Mouse (Mus musculus) intestine, postnatal 0 days (tissue): ENCODE measurements around the gene Adcy3. TPM values are rescaled to one million over a fixed set of nuclear protein-coding genes. Genes with fewer than 3 reads are reported as not detected.

Experiments
- ATAC-seq: fragments of 200-750 bp; cut with Nextera tagmentation; 2 replicates; pipeline ENCODE4 v1.8.0; 2017; ENCODE audit warnings: mild to moderate bottlenecking, moderate TSS enrichment, moderate library complexity
- H3K27ac ChIP-seq: fragments of 300-500 bp; sonication (generic); 2 replicates; pipeline ENCODE4 v1.5.1; 2014; ENCODE audit warnings: mild to moderate bottlenecking, low read depth, low read length, moderate library complexity
- H3K27me3 ChIP-seq: fragments of 300-500 bp; sonication (generic); replicated peaks from 2 replicates; pipeline ENCODE4 v1.6.1; 2014; ENCODE audit warnings: low read length, mixed read lengths; ENCODE audit not compliant: control insufficient read depth, insufficient read depth
- H3K36me3 ChIP-seq: fragments of 300-500 bp; sonication (generic); 2 replicates; pipeline ENCODE4 v1.6.1; 2014; ENCODE audit warnings: mild to moderate bottlenecking, moderate library complexity; ENCODE audit not compliant: control insufficient read depth, insufficient read depth
- H3K4me1 ChIP-seq: fragments of 300-500 bp; sonication (generic); replicated peaks from 2 replicates; pipeline ENCODE4 v1.6.1; 2014; ENCODE audit warnings: antibody characterized with exemption, low read length, mixed read lengths; ENCODE audit not compliant: control insufficient read depth, insufficient read depth
- H3K4me2 ChIP-seq: fragments of 300-500 bp; sonication (generic); replicated peaks from 2 replicates; pipeline ENCODE4 v1.6.1; 2014; ENCODE audit warnings: low read depth, mild to moderate bottlenecking, moderate library complexity
- H3K4me3 ChIP-seq: fragments of 300-500 bp; sonication (generic); 2 replicates; pipeline ENCODE4 v1.5.1; 2014; ENCODE audit warnings: low read depth, low read length
- H3K9ac ChIP-seq: fragments of 300-500 bp; sonication (generic); 2 replicates; pipeline ENCODE4 v1.6.1; 2014; ENCODE audit warnings: mild to moderate bottlenecking, low read depth, low read length
- H3K9me3 ChIP-seq: fragments of 300-500 bp; sonication (generic); 2 replicates; pipeline ENCODE4 v1.6.1; 2016; ENCODE audit warnings: mixed run types; ENCODE audit not compliant: control insufficient read depth
- CTCF ChIP-seq: sonication (generic); IDR thresholded peaks from 2 replicates; pipeline ENCODE4 v1.5.1; 2016; ENCODE audit warnings: low read depth, mild to moderate bottlenecking, control low read depth, antibody characterized with exemption, moderate library complexity
- WGBS: fragments of 180-500 bp; shearing (Covaris S2); extraction: QIAGEN DNeasy Blood & Tissue Kit; methylation state at CpG from one replicate; pipeline ENCODE4 v1.1.7; 2014; 5-methylcytosine and 5-hydroxymethylcytosine counted together
- polyA plus RNA-seq: library from polyadenylated mRNA; unstranded; fragments of >200 nt; fragmentation: Nextera tagmentation; extraction: Ambion mirVana; gene quantifications from 2 replicates; pipeline ENCODE4 v1.2.1, GENCODE M21; 2015

The Adcy3 gene
- polyA plus RNA-seq: 7.5 and 8.1 TPM in 2 replicates

DNA sequence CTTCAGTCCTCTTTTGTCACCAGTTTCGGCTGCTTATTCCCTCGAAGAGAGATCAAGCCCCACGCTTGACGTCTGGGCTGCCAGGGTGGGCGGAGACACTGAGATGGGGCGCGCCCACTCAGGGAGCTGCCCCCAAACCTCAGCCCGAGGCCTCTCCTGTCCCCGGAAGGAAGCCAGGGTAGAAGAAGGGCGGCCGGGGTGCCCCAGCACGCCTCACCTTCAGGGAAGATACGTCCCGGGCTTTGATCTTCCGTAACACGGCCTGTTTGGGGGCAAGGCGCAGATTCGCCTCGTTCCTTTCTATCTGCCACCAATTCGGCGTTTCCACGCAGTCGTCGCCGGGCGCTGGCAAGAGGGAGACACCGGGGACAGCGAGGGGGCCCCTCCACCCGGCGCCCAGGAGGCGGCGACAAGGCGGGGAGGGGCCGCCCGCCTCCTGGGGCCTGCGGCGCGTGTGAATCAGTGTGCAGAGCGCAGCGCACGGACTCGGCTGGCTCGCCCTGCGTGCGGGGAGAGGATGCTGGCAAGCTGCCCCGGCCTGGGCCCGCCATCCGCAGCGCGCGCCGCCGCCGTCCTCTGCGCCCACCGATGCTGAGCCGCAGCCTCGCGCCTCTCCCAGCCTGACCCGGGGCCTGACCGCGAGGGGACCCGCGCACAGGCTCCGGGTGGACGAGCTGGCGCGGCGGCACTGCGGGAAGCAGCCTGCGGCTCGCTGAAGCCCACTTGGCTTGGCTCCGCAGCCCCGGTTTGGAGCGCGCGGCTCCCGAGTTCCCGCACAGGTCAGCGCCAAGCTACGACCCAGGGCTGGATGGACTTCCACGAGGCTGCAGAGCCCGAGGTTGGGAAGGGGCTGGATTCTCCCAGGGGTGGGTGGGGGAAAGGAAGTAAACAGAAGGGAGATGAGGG, at the start of gene Adcy3:
Gene Adcy3 (plus strand): TSS at position 163 of the 906 bp plus-strand sequence.
- peak; percentile 77 for ATAC-seq
- peaks cover 4% of the 10 kb centered on the region; the same call in 1 of the 2 replicates for H3K36me3 ChIP-seq
- TF ChIP-seq CTCF: peak; percentile 16; the same call in 1 of the 2 replicates
- no peaks in the 10 kb centered on the region for H3K4me1 ChIP-seq
- no peaks in the 10 kb centered on the region for H3K27me3 ChIP-seq
- peak within 1 kb of the TSS; percentile 90 for H3K4me2 ChIP-seq
- peak within 1 kb of the TSS; percentile 53 for H3K4me3 ChIP-seq
- H3K9me3 ChIP-seq: no peaks in the 10 kb centered on the region
- WGBS: under 1% methylated on average over 76 of the region's 83 CpGs
- H3K27ac ChIP-seq: no peak within 1 kb of the TSS; the same call in 1 of the 2 replicates
- peak within 1 kb of the TSS; percentile 51 for H3K9ac ChIP-seq

GRCm38 (mm10) chr12:4083441-4083840, 49.5 kb upstream of the Adcy3 start:
- 56% methylated on average over 8 of the region's 8 CpGs for WGBS
- no peak for ATAC-seq
- H3K27ac ChIP-seq: no peak overlapping the region
- no peaks in the 10 kb centered on the region for H3K9me3 ChIP-seq
- no peak for TF ChIP-seq CTCF
- no peak overlapping the region for H3K9ac ChIP-seq
- H3K36me3 ChIP-seq: peaks cover 11% of the 10 kb centered on the region; the same call in 1 of the 2 replicates
- no peaks in the 10 kb centered on the region for H3K27me3 ChIP-seq
- 0 out of 2 replicates have a peak overlapping the region, but pooled peaks have one; percentile 85 for H3K4me2 ChIP-seq
- H3K4me3 ChIP-seq: no peak overlapping the region
- H3K4me1 ChIP-seq: no peaks in the 10 kb centered on the region

DNA sequence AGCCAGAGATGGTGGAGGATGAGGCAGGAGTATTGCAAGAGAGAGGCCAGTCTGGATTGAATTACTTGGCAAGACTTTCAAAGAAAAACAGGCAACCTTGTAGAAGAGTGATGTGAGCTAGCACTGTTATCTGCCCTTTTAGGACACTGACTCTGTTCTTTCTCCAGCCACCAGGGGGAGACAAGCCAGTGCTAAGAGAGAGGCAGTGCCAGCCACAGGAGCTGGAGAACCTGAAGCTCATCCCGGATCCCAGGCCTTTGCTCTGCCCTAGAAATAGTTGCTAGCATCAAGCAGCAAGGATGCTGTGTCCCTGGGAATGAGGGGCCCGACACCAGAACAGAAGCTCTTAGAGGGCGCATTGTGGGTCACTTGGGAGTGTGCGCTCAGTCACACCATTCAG, 25.5 kb upstream of the Adcy3 start:
- peak; percentile 96 for TF ChIP-seq CTCF
- no peaks in the 10 kb centered on the region for H3K27me3 ChIP-seq
- WGBS: 74% methylated on average over 4 of the region's 4 CpGs
- no peak overlapping the region for H3K9ac ChIP-seq
- H3K4me1 ChIP-seq: no peaks in the 10 kb centered on the region
- no peak overlapping the region for H3K4me2 ChIP-seq
- no peak overlapping the region for H3K27ac ChIP-seq
- H3K36me3 ChIP-seq: no peaks in the 10 kb centered on the region
- peak; percentile 36; the same call in 1 of the 2 replicates for ATAC-seq
- no peaks in the 10 kb centered on the region for H3K9me3 ChIP-seq
- no peak overlapping the region for H3K4me3 ChIP-seq

- no peak overlapping the region for H3K9ac ChIP-seq
- H3K9me3 ChIP-seq: no peaks in the 10 kb centered on the region
- no peak overlapping the region for H3K4me2 ChIP-seq
- no peak for TF ChIP-seq CTCF
- no peak for ATAC-seq
- H3K36me3 ChIP-seq: no peaks in the 10 kb centered on the region
- no peak overlapping the region for H3K4me3 ChIP-seq
- no peaks in the 10 kb centered on the region for H3K27me3 ChIP-seq
- H3K4me1 ChIP-seq: no peaks in the 10 kb centered on the region
- WGBS: 62% methylated on average over 9 of the region's 9 CpGs
- H3K27ac ChIP-seq: no peak overlapping the region
Observed at GRCm38 (mm10) chr12:4116132-4116531, 16.8 kb upstream of the Adcy3 start.

- no peak for ATAC-seq
- no peaks in the 10 kb centered on the region for H3K9me3 ChIP-seq
- WGBS: 80% methylated on average over 3 of the region's 3 CpGs
- no peak overlapping the region for H3K27ac ChIP-seq
- H3K9ac ChIP-seq: no peak overlapping the region
- H3K4me2 ChIP-seq: no peak overlapping the region
- H3K4me1 ChIP-seq: no peaks in the 10 kb centered on the region
- no peak for TF ChIP-seq CTCF
- H3K36me3 ChIP-seq: no peaks in the 10 kb centered on the region
- H3K27me3 ChIP-seq: no peaks in the 10 kb centered on the region
- H3K4me3 ChIP-seq: no peak overlapping the region
Observed at GRCm38 (mm10) chr12:4117136-4117535, 15.8 kb upstream of the Adcy3 start.

DNA sequence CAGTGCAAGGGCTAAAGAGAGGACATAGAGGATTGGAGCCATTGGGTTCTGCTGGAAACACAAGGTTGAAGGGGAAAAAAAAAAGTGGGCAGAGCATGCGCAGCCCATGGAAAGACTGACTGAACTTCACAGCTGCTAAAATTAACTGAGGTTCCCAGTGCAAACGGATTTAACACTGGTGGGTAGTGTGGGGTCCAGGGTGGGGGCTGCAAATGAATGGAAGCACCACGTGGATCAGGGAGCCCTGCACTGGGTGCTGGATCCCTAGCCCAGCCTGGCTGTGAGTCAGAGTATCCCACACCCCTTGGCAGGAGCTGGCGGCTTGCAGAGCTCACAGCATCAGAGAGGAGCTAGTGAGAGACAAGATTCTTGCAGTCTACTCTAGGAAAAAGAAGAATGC, 15.3 kb upstream of the Adcy3 start:
- Histone ChIP-seq H3K36me3 (no peaks in the 10 kb centered on the region), H3K27ac (no peak overlapping the region), H3K9me3 (no peaks in the 10 kb centered on the region), H3K27me3 (no peaks in the 10 kb centered on the region), H3K4me2 (no peak overlapping the region), H3K4me1 (no peaks in the 10 kb centered on the region), H3K9ac (no peak overlapping the region), H3K4me3 (no peak overlapping the region)
- 63% methylated on average over 4 of the region's 4 CpGs for WGBS
- no peak for ATAC-seq
- no peak for TF ChIP-seq CTCF
